Mouse (Mus musculus) neutrophil, adult 83 days (primary cell): ENCODE results near the gene Pphln1. TPM values are rescaled to one million over a fixed set of nuclear protein-coding genes. Genes with fewer than 3 reads are reported as not detected.

Experiments
- total RNA-seq, 2 experiments: library from RNA; stranded (reverse); gene quantifications; one replicate each; pipeline ENCODE4 v1.2.4; 2023

Pphln1 gene
- 10 to 100 TPM; 38.8 to 41.0 TPM for total RNA-seq

GRCm38 (mm10) chr15:93397826-93398698, at the start of gene Pphln1, which contains the start of gene Zcrb1:
Gene Pphln1 (plus strand): TSS chr15:93398350.
Gene Zcrb1 (minus strand): TSS chr15:93398334.

Other genes starting within 250 kb of the Pphln1 start
- 10 to 100 TPM; 29.5 to 30.3 TPM for gene Gxylt1, start 123.2 kb upstream of the Pphln1 start, total RNA-seq
- gene Yaf2, start 61.4 kb upstream of the Pphln1 start, total RNA-seq: 10 to 100 TPM; 20.6 to 20.8 TPM
- 10 to 100 TPM; 37.1 to 37.8 TPM for gene Zcrb1, start within 50 bp of the Pphln1 start, total RNA-seq
- gene Prickle1, start 197.5 kb downstream of the Pphln1 start, total RNA-seq: under 1 TPM; 0.28 to 0.57 TPM